Mouse (Mus musculus) bone marrow, adult 2 months (tissue): ENCODE measurements at regions not wholly inside any gene's neighbourhood (a gene's known extent, or its start where the extent isn't known, plus 50 kb on each side); places are given as distances from the start of the nearest gene placed in this dataset.

Source experiments
- CTCF ChIP-seq: fragments of 200-500 bp; IDR thresholded peaks from 2 replicates; pipeline ENCODE4 v1.5.1; 2011; ENCODE audit warnings: low read length, control low read depth; ENCODE audit not compliant: control insufficient read depth, insufficient read depth
- POLR2A ChIP-seq: fragments of 200-500 bp; IDR thresholded peaks from 2 replicates; pipeline ENCODE4 v1.6.1; 2011; ENCODE audit warnings: low read depth, mild to moderate bottlenecking, control low read depth, low read length, borderline replicate concordance; ENCODE audit not compliant: control insufficient read depth

GRCm38 (mm10) chr15:52599511-52599910 is 1285.2 kb upstream of the Gm7489 start:
- TF ChIP-seq POLR2A = no peak
- no peak for TF ChIP-seq CTCF
